Mouse (Mus musculus): ENCODE measurements at regions not wholly inside any gene's neighbourhood (a gene's known extent, or its start where the extent isn't known, plus 50 kb on each side); places are given as distances from the start of the nearest gene placed in this dataset.

- no peak for ATAC-seq (ENCODE audit: low TSS enrichment)
Measured at GRCm38 (mm10) chr17:48592457-48592856, 137.8 kb downstream of the Unc5cl start.

GRCm38 (mm10) chr17:48595418-48595963, 140.8 kb downstream of the Unc5cl start:
- no peak for ATAC-seq (ENCODE audit: low TSS enrichment)

GRCm38 (mm10) chr17:48596406-48596805, 141.7 kb downstream of the Unc5cl start:
- no peak for ATAC-seq (ENCODE audit: low TSS enrichment)

- no peak for ATAC-seq (ENCODE audit: low TSS enrichment)
Measured at GRCm38 (mm10) chr17:48597301-48597700, 142.6 kb downstream of the Unc5cl start.

- ATAC-seq (ENCODE audit: low TSS enrichment) = no peak
Measured at GRCm38 (mm10) chr17:48598471-48599141, 143.9 kb downstream of the Unc5cl start.

- ATAC-seq (ENCODE audit: low TSS enrichment) = no peak
Measured at GRCm38 (mm10) chr17:48600176-48600575, 145.5 kb downstream of the Unc5cl start.

- peak; percentile 78 for ATAC-seq (ENCODE audit: low TSS enrichment)
Measured at GRCm38 (mm10) chr17:48602554-48602953, 147.9 kb downstream of the Unc5cl start.

GRCm38 (mm10) chr17:48606767-48607166, 152.1 kb downstream of the Unc5cl start:
- no peak for ATAC-seq (ENCODE audit: low TSS enrichment)

GRCm38 (mm10) chr17:48608315-48608714, 153.6 kb downstream of the Unc5cl start:
- no peak for ATAC-seq (ENCODE audit: low TSS enrichment)

GRCm38 (mm10) chr17:48610107-48610506, 155.4 kb downstream of the Unc5cl start:
- no peak for ATAC-seq (ENCODE audit: low TSS enrichment)

- no peak for ATAC-seq (ENCODE audit: low TSS enrichment)
Measured at GRCm38 (mm10) chr17:48610806-48611205, 156.1 kb downstream of the Unc5cl start.

GRCm38 (mm10) chr17:48613491-48613890, 158.8 kb downstream of the Unc5cl start:
- no peak for ATAC-seq (ENCODE audit: low TSS enrichment)

- ATAC-seq (ENCODE audit: low TSS enrichment) = no peak
Measured at GRCm38 (mm10) chr17:48615248-48615647, 160.5 kb downstream of the Unc5cl start.

- ATAC-seq (ENCODE audit: low TSS enrichment) = no peak
Measured at GRCm38 (mm10) chr17:48616205-48616604, 161.5 kb downstream of the Unc5cl start.

GRCm38 (mm10) chr17:48620896-48621295, 166.2 kb downstream of the Unc5cl start:
- no peak for ATAC-seq (ENCODE audit: low TSS enrichment)

- ATAC-seq (ENCODE audit: low TSS enrichment) = no peak
Measured at GRCm38 (mm10) chr17:48621676-48622075, 167.0 kb downstream of the Unc5cl start.

GRCm38 (mm10) chr17:48624937-48625336, 170.2 kb downstream of the Unc5cl start:
- ATAC-seq (ENCODE audit: low TSS enrichment) = no peak

- peak; percentile 80 for ATAC-seq (ENCODE audit: low TSS enrichment)
Measured at GRCm38 (mm10) chr17:48625971-48626370, 171.3 kb downstream of the Unc5cl start.

- no peak for ATAC-seq (ENCODE audit: low TSS enrichment)
Measured at GRCm38 (mm10) chr17:48639611-48640010, 184.9 kb downstream of the Unc5cl start.

- no peak for ATAC-seq (ENCODE audit: low TSS enrichment)
Measured at GRCm38 (mm10) chr17:48643533-48644019, 188.9 kb downstream of the Unc5cl start.

GRCm38 (mm10) chr17:48645056-48645455, 190.4 kb downstream of the Unc5cl start:
- no peak for ATAC-seq (ENCODE audit: low TSS enrichment)

- ATAC-seq (ENCODE audit: low TSS enrichment) = no peak
Measured at GRCm38 (mm10) chr17:48646626-48647195, 192.0 kb downstream of the Unc5cl start.

- no peak for ATAC-seq (ENCODE audit: low TSS enrichment)
Measured at GRCm38 (mm10) chr17:48647431-48647830, 192.7 kb downstream of the Unc5cl start.

Measured in frontal cortex, adult (tissue).